Mouse (Mus musculus): Measurements from ENCODE around the gene Fance.
"Not testable (repeated sequence)": the region's sequence is repeated elsewhere in the genome, so short reads cannot be mapped to it uniquely, and the experiment has no call there.

Gene Fance

DNA sequence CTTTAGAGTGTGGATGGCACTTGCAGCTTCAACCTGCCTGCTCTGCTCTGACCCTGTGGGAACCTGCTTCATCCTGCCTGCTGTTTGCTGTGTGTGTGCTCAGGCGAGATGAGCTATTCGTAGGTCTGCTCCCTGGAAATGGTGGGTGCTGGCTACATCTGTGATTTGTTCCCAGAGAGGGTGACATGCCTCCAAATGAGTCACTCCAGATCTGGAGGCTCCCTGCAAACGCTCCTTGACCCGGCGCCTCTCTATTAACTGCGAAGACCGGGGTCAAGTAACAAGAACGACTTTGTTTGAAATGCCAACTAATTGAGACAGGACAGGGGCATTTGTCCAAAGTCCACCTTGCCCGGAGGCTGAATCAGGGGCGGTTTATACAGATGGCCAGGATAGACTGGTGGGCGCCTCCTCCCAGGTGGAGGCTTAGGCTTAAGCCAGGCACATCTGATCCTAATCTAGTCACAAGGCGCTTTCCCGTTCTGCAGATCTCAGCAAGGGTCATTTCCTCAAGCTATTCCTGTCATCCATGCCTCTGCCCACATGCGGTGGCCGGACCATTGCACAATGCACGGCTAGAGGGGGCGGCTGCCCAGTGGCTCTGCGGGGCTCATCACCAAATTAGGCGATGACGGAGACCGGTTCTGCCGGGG, 14.5 kb downstream of the Fance start:
- no peak for DNase-seq

DNA sequence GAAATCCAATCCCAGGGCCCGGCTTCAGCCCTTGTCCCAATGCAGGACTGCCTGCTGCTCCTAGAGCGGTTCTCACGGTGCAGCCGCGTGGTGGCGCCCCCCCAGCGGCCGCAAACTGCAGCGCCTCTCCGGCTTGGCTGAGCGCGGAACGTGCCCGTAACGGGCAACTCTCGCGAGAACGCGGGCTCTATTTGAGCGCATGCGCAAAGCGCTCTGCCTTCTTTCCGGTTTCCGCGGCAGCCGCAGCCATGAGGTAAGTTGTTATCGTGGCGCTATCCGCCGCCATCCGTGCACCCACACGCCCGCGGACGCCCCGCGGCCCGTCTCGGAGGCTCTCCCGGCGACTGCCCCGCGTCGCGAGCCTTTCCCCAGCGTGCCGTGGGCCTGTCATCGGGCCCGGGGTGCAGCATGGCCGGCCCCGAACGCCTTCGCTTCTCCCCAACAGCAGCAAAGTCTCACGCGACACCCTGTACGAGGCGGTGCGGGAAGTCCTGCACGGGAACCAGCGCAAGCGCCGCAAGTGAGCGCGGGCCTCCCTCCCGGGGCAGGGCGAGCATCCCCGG, 15.1 kb downstream of the Fance start, which contains the start of gene Rpl10a:
Gene Rpl10a, plus strand, starts transcription at position 106 of the 563 bp plus-strand sequence.
- peak; percentile 96 to 97 for DNase-seq

DNA sequence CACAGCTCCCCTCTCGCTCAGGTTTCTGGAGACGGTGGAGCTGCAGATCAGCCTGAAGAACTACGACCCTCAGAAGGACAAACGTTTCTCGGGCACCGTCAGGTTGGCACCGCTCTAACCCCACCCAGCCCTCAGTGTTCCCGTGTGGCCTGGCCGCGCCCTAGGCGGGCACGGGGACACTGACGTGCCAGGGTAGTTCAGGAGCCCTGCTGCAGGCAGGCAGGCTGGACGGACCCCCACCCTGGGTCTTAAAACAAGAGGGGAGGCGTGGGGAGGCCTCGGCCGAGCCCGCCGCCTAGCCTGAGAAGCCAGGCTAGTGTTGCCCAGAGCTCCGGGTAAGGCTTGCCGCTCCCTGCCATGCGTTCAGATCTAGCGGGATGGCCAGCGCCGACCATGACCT, 15.6 kb downstream of the Fance start:
- no peak for DNase-seq

- DNase-seq: no peak
Measured at GRCm38 (mm10) chr17:28329503-28330231, 16.3 kb downstream of the Fance start.

DNA sequence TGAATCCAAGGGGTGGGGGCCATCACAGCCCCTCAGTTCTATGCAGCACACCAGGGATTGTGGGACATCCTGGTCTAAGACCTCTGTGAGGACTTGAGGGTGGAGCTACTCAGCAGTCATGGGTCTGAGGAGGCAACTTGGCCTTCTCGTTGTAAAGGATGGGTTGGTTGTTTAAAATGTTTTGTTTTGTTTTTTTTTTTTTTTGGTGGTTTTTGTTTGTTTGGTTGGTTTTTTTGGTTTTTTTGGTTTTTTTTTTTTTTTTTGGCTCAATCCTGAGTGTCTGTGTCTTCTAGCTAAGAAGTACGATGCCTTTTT, 16.9 kb downstream of the Fance start:
- DNase-seq: no peak

- not testable (repeated sequence) for DNase-seq
Measured at GRCm38 (mm10) chr17:28330590-28330989, 17.3 kb downstream of the Fance start.

- no peak for DNase-seq
Measured at GRCm38 (mm10) chr17:28331241-28332112, 18.2 kb downstream of the Fance start.

DNA sequence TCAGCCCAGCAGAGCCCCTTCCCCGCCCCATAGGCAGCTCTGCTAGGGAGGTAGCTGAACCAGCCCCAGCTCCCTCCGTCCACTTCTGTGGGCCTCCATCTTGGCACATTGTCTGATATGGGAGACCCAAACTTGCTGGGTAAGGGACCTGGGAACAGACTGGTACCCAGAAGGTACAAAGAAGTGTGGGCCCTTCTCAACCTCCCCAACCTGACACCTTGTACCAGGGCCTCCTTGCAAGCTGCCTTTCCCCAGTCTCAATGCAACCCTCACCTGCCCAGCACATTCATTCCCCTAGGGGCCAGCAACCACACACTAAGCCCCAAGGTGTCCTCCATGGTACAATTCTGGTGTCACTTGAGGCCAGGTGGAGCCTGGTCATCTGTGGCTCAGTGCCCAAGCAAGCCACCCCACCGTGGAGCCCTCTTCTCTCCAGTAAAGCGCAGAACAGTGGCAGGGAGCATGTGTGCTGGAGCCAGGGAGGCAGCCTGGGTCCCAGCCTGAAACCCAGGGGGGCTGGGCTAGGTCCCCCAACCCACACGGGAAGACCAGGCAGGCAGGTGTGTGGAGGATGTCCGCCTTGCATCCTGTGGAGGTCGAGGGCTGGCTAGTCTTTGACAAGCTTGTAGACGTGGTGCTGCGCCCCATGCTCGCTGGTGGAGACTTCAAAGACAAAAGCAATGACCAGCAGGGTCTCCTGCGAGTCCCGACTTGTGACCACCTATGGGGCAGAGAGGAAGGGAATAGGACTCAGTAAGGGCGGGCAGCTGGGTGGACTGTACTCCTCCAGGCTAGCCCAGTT, 19.0 kb downstream of the Fance start:
- DNase-seq: no peak

DNA sequence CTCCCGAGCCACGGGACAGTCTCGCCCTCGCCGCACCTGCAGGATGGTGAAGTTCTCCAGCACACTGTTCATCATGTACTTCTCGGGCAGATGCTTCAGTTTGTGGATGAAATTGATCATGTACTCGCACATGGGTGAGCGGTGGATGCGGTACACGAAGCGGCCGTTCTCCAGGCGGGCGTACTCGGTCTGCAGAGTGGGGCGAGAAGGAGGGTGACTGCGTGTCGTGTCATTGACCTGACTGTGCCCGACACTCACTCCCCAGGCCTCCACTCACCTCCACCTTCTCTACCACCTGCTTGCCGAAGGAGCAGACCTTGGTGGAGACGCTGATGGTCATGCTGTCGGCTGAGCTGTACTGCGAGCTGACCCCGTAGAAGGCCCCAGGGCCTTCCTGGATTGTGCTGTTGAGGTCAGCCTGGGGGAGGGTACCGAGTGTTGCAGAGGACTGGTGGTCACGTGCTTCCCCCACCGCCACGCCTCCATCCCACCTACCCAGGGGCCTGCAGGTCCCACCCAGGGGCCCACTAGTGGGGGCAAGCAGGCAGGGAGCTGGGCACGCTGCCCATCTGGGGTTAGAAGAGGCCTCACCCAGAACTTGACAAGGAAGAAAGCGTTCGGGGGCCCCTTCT, 19.7 kb downstream of the Fance start:
- no peak for DNase-seq

DNA sequence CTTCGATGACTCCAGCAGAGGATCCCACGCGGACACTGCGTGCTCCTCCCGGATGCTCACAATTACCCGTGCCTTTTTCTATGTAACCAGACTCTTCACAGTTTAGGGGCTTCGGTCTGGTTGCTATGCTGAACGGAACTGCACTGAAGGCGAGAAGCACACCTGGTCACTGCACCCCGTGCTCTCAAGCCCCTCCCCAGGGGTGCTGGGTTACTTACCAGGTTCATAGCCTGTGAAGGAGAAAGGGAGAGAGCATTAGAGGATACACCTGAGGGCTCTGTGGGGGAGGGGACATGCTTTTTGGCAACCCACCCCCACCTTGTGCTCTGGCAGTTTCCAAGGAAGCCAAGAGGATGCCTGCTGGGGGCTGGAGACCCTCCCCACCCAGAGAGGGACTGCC, 21.9 kb downstream of the Fance start:
- no peak for DNase-seq

DNA sequence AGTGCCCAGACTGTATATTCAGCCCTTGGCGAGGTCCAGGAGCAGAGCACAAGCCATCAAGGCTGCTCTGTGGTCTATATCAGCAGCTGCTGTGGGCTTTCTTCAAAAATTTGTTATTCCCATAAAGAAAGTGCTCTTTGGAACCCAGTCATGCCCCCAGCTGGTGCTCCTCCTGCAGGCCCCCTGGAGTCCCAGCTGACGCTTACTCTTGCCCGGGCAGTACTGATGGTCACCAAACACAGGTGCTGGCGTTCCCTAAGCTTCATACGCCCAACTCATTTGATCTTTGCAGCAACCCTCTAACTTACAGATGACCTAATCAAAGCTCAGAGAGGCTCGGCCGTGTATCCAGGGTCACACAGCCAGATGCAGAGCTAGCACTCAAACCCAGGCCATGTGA, 24.2 kb downstream of the Fance start:
- DNase-seq: no peak

- DNase-seq: no peak
Measured at GRCm38 (mm10) chr17:28340578-28340977, 27.3 kb downstream of the Fance start.

GRCm38 (mm10) chr17:28341091-28341490, 27.8 kb downstream of the Fance start:
- peak; percentile 56 to 63 for DNase-seq

DNA sequence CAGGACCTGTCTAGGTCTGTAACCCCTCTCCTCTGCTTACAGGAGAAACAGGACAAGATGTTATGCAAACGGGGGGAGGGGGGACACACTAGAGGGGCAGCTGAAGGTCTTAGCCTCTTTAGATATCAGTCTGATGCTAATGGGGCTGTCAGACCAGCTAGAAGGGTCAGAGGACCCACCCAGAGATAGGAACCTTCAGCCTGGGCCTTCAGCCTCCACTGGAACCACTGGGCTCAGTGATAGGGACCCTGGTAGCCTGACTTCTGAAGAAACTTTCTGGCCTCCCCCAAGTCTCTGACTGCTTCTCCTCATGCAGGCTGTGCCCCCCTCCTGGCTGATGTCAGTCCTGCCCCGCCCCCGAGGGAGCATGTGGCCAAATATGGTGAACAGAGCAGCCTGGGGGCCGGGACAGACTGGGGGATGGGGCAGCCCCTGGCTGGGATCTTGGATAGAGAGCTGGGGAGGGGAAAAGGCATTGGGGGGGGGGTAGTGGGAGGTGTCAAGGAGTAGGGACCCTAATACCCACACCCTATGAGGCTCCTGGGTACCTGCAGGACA, 30.8 kb downstream of the Fance start:
- DNase-seq: no peak

DNA sequence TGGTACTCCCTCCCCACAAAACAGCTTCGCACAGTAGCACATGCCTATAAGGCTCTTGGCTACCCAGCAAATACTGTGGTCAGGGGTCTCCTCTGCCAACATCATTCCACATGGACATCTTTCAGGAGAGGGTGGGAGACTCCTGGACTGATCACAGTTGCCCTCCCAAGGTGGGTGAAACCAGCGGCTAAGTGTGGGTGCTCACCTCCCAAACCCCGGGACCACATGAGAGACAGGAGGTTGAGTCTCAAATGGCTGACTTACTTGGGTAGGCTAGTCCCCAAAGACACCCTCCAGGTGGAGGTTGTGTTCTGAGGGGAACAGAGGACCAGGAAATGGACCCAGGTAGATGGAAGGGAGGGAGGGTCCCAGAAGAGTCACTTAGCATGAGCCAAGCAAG, 31.4 kb downstream of the Fance start:
- DNase-seq: no peak

DNA sequence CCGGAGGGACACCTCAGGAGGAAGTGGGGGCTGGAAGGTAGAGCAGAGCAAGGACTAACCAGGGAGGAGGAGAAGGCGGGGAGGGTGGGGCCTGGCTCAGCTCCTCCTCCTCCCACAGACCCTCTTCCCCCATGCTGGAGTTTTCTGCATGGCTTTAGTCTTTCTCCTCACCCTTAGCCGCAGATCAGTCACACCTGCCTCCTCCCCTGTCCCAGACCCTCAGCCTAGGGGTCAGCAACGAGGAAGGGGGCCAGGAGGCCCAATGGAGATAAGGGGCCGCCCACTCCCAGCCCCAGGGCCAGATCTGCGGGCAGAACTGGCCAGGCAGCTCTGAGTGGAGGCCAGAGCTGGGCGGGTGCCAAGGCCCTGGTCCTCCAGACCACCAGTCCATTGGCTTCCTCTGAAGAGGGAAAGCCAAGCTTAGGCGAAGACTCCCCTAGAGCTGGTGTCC, 32.0 kb downstream of the Fance start:
- no peak for DNase-seq

DNA sequence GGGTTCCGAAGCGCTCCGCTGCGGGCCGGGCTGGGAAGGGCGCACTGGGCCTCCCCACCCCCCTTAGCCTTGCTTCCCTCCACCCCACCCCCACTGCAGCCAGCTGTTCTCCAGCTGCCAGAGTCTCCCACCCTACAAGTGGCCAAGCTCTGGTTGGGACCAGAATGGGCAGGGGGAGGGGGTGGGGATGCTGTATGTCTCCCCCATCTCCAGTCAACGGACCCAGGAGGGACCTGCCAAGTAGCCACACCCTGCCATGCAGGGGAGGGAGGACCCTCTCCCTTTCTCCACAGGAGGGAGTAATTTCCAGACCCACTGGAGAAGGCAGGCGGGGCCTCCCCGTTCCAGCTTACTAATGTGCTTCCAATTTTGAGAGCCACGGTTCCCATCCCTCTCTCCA, 32.6 kb downstream of the Fance start:
- no peak for DNase-seq

- no peak for DNase-seq
Measured at GRCm38 (mm10) chr17:28347327-28347726, 34.0 kb downstream of the Fance start.

- no peak for DNase-seq
Measured at GRCm38 (mm10) chr17:28348211-28348610, 34.9 kb downstream of the Fance start.

DNA sequence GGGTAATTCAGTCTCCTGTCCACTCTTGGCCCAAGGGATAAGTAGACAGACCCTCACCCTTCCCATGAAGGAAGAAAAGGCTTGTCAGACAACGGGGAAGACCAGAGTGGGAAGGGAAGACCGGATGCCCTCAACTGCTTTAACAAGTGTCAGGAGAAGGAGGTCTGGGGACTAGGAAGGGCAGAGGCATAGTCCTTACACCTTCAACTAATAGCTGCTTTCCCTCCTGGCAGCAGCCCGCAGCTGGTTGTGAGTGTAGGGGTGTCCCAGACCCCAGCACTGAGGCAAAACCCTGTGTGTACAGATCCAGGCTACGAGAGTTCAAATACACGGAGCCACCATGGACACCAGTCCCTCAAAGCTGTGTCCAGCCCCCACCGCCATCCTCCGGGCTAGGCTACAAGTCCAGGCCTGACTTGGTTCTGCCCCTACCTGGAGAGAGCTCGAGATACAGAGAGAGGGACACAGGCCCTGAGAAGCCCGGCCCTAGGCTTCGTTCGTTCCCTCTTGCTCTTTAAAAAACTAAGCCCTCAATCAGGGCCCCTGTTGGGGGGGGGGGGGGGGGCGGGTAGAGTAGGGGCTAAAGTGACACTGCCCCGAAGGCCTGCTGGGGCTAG, 36.1 kb downstream of the Fance start:
- DNase-seq: no peak

GRCm38 (mm10) chr17:28349901-28350465, 36.7 kb downstream of the Fance start:
- peak in 1 of 2 experiments; percentile 27 for DNase-seq

Data from B cell, adult 2 months (primary cell).